Mouse (Mus musculus) adrenal gland, adult (tissue): ENCODE data around the gene Tcap.
"Not testable (repeated sequence)": the region's sequence is repeated elsewhere in the genome, so short reads cannot be mapped to it uniquely, and the experiment has no call there.

ENCODE experiments used
- DNase-seq, 2 experiments: peaks; one replicate each; pipeline ENCODE4 v3.0.0; 2022 to 2023; ENCODE audit warnings: low spot score in 1 of 2; ENCODE audit not compliant: inconsistent age in 2 of 2

The Tcap gene

GRCm38 (mm10) chr11:98379379-98379778 lies 4.2 kb upstream of the Tcap start:
- DNase-seq, result no peak

- DNase-seq, result no peak
Measured at GRCm38 (mm10) chr11:98380106-98380505, 3.5 kb upstream of the Tcap start.

GRCm38 (mm10) chr11:98381651-98382050 lies 2.0 kb upstream of the Tcap start:
- no peak for DNase-seq

GRCm38 (mm10) chr11:98382405-98382804 lies 1.2 kb upstream of the Tcap start:
- not testable (repeated sequence) for DNase-seq

- no peak for DNase-seq
Measured at GRCm38 (mm10) chr11:98384216-98384615, 605 bp downstream of the Tcap start.

- DNase-seq, result no peak
Measured at GRCm38 (mm10) chr11:98384721-98385637, 1.4 kb downstream of the Tcap start.

GRCm38 (mm10) chr11:98385638-98386585 lies 2.3 kb downstream of the Tcap start, which contains the start of gene Pnmt:
TSS of gene Pnmt (plus strand) at chr11:98386450.
- DNase-seq, result no peak

- DNase-seq, result peak in 1 of 2 experiments; percentile 12
Measured at GRCm38 (mm10) chr11:98386596-98386995, 3.0 kb downstream of the Tcap start.

GRCm38 (mm10) chr11:98387056-98387577 lies 3.5 kb downstream of the Tcap start:
- no peak for DNase-seq

GRCm38 (mm10) chr11:98388282-98388681 lies 4.7 kb downstream of the Tcap start:
- DNase-seq, result no peak

- DNase-seq, result peak; percentile 52 to 73
Measured at GRCm38 (mm10) chr11:98389221-98389780, 5.7 kb downstream of the Tcap start.

GRCm38 (mm10) chr11:98390141-98390540 lies 6.5 kb downstream of the Tcap start:
- DNase-seq, result peak in 1 of 2 experiments; percentile 26

GRCm38 (mm10) chr11:98392034-98392433 lies 8.4 kb downstream of the Tcap start:
- no peak for DNase-seq

- DNase-seq, result peak in 1 of 2 experiments; percentile 3
Measured at GRCm38 (mm10) chr11:98392645-98393044, 9.0 kb downstream of the Tcap start.

GRCm38 (mm10) chr11:98393317-98393716 lies 9.7 kb downstream of the Tcap start:
- peak; percentile 31 to 61 for DNase-seq

- DNase-seq, result peak in 1 of 2 experiments; percentile 2
Measured at GRCm38 (mm10) chr11:98394301-98394700, 10.7 kb downstream of the Tcap start.

GRCm38 (mm10) chr11:98395041-98395440 lies 11.4 kb downstream of the Tcap start:
- DNase-seq, result peak in 1 of 2 experiments; percentile 3

GRCm38 (mm10) chr11:98397946-98398345 lies 14.3 kb downstream of the Tcap start:
- no peak for DNase-seq

GRCm38 (mm10) chr11:98400161-98400726 lies 16.6 kb downstream of the Tcap start, which contains the start of gene Pgap3:
TSS of gene Pgap3 (minus strand) at chr11:98400490.
- peak; percentile 90 to 97 for DNase-seq

GRCm38 (mm10) chr11:98400816-98401215 lies 17.2 kb downstream of the Tcap start:
- DNase-seq, result no peak
